Mouse (Mus musculus) R1 (cell line): ENCODE data around the gene Gm9817.

Experiments used
- DNase-seq: peaks from one replicate; pipeline ENCODE4 v3.0.0-alpha.2; 2018; ENCODE audit warnings: low read depth, low spot score

The Gm9817 gene

DNA sequence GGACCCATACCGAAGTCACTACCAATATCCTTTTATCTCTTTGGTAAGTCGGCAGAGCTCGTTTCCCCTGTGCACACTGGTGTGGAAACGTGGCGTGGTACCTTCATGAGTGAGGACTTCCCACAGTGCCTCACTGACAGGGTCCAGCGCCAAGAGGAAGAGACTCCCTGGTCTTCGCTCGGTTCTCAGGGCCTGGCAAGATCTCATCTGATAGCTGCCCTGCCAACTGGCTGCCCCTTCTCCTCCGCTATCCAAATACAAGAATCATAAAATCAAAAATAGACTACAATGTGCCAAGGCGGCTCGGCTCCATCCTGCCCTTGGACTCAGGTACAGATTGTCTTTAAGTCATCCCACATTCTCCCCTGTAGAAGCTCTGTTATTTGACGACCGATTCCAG is 11.4 kb downstream of the Gm9817 start:
- no peak for DNase-seq

GRCm38 (mm10) chr13:45092816-45093215 is 14.3 kb downstream of the Gm9817 start:
- DNase-seq = no peak

DNA sequence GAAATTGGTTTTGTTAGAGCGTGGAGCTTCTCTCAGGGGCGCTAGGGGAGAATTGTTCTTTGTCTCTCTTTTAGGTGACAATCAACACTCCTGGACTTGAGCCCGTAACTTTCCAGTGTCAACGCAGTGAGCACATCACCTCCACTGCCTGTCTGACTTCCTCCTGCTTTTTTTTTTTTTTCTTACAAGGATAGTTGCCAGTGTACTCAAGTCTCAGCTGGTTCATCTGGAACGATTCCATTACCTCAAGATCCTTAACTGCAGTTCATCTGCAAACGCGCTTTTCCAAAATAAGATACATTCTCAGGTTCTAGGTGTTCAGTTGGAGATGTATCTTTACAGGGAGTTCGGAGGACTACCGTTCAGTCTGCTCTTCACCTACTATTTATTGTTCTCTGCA is 16.5 kb downstream of the Gm9817 start:
- no peak for DNase-seq

DNA sequence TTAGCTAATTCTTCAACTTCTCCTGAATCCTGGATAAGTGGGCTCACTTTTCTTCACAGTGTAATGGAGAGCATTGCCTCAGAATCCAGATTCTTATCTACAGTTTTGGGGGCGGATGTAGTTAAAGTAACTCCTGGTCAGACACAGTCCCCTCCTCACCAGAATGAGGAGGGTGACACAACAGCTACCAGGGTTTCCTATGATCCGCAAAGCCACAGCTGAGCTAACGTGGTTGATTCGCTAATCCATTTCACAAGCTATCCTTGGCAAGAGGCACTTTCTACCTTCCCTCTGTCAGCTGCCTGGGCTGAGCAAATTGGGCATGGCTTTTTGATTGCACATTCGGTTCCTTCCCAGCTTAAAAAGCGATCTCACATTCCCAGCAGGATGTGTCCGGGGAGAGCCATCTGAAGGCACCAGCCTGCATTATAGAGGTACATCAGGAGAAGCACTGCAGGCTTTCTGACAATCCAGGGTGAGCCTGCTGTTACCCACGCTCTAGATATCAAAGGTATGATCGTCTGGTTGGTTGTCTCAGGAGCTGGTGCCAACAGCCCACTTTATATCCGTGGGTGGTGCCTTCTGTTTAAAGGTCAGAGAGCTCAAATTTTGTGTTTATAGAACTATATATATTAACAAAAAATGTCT is 21.2 kb downstream of the Gm9817 start:
- DNase-seq = no peak

- no peak for DNase-seq
Measured at GRCm38 (mm10) chr13:45106480-45106879, 28.0 kb downstream of the Gm9817 start.

DNA sequence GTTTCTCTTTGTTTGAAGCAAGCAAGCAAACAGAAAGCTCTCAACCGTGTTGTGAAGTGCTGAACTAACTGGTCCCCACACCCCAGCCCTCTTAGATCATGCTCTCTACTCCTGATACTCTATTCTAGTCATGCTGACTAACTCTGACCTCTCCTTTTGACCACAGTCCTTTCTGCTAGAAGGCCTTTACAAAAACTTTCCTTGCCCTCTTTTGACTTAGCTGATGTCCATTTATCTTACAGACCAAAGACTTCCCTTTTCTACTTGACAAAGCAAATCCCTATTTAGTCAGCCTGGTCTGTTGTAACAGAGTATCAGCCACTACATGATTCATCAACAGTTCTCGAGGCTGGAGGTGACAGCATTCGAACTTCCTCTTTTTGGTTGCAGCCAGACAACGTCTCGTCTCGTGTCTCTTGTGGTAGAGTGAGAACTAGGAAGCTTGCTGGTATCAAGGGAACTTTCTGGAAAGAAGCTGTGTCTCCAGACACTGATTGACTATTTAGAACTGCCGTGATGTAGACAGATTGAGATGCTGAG is 30.4 kb downstream of the Gm9817 start:
- DNase-seq = no peak

DNA sequence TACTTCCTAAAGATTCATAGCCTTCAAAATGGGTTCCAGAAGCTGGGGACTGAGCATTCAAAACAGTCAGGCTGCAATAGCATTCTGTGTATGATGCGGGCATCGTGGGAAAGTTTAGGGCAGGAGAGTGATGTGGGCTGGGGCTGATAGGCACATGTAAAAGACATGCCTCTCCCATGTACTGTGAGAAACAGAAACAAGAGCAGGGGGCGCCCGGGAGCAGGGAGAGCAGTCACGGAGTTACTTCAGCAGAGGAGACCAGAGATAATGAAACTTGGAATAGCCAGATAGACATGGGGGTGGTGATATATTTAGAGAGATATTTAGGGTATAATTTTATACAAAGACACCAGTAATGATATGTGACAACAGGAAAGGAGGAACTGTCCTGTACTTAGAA is 39.9 kb downstream of the Gm9817 start:
- no peak for DNase-seq

GRCm38 (mm10) chr13:45118822-45119221 is 40.3 kb downstream of the Gm9817 start:
- no peak for DNase-seq
